Mouse (Mus musculus): ENCODE data around the gene Sele.

GRCm38 (mm10) chr1:164004311-164004710 is 43.7 kb upstream of the Sele start:
- no peak for TF ChIP-seq CTCF (IDR thresholded peaks at IDR 0.05; ENCODE audit: insufficient read depth, low read depth, low read length)
- TF ChIP-seq POLR2A (IDR thresholded peaks at IDR 0.05; ENCODE audit: insufficient read depth, low read depth, low read length): no peak
